Mouse (Mus musculus) forebrain, embryonic 12.5 days (tissue): ENCODE results near the gene Coq2. TPM values are rescaled to one million over a fixed set of nuclear protein-coding genes. Genes with fewer than 3 reads are reported as not detected.

Experiments used
- ATAC-seq: fragments of 200-750 bp; cut with Nextera tagmentation; 2 replicates; pipeline ENCODE4 v1.8.0; 2017; ENCODE audit warnings: moderate TSS enrichment; ENCODE audit not compliant: low FRiP score
- H3K27ac ChIP-seq: fragments of 300-500 bp; sonication (generic); 2 replicates; pipeline ENCODE4 v1.5.1; 2016; ENCODE audit warnings: mild to moderate bottlenecking
- H3K27me3 ChIP-seq: fragments of 300-500 bp; sonication (generic); 2 replicates; pipeline ENCODE4 v1.6.1; 2016; ENCODE audit warnings: mild to moderate bottlenecking
- H3K36me3 ChIP-seq: fragments of 300-500 bp; sonication (generic); replicated peaks from 2 replicates; pipeline ENCODE4 v1.6.1; 2016; ENCODE audit warnings: mild to moderate bottlenecking
- H3K4me1 ChIP-seq: fragments of 300-500 bp; sonication (generic); 2 replicates; pipeline ENCODE4 v1.6.1; 2016
- H3K4me2 ChIP-seq: fragments of 300-500 bp; sonication (generic); 2 replicates; pipeline ENCODE4 v1.6.1; 2016; ENCODE audit warnings: mild to moderate bottlenecking, moderate library complexity
- H3K4me3 ChIP-seq: fragments of 300-500 bp; sonication (generic); replicated peaks from 2 replicates; pipeline ENCODE4 v1.5.1; 2016; ENCODE audit warnings: mild to moderate bottlenecking
- H3K9ac ChIP-seq: fragments of 300-500 bp; sonication (generic); 2 replicates; pipeline ENCODE4 v1.6.1; 2016; ENCODE audit warnings: mild to moderate bottlenecking
- H3K9me3 ChIP-seq: fragments of 300-500 bp; sonication (generic); 2 replicates; pipeline ENCODE4 v1.6.1; 2016
- WGBS: fragments of 180-500 bp; shearing (Covaris S2); methylation state at CpG from one replicate; pipeline ENCODE4 v1.1.7; 2016; 5-methylcytosine and 5-hydroxymethylcytosine counted together
- polyA plus RNA-seq: library from polyadenylated mRNA; unstranded; fragments of >200 nt; fragmentation: Nextera tagmentation; extraction: Ambion mirVana; gene quantifications from 2 replicates; pipeline ENCODE4 v1.2.1, GENCODE M21; 2016

Gene Coq2
- polyA plus RNA-seq, 1 experiment from 2014 or later, result 47.3 TPM

DNA sequence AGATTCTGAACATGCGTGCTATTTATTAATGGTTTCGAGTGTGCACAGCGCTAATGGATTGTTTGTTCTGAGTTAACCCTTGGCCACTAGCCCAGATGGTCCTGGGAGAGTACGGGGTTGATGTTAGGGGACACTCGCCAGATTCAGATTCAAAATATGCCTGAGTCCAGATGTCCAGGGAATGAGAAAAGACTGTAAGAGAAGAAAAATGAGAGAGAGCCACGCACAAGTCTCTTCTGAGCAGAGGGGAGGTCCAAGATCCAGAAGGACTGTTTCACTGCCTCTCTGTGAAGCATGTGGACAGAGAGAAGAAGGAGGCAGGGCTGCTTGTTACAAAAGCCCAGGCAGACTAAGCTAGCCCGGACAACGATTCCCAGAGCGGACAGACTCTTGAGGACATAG lies 69.1 kb downstream of the Coq2 start:
- H3K4me2 ChIP-seq, result no peak overlapping the region
- no peaks in the 10 kb centered on the region for H3K9me3 ChIP-seq
- no peak overlapping the region for H3K9ac ChIP-seq
- no peaks in the 10 kb centered on the region for H3K4me1 ChIP-seq
- H3K27ac ChIP-seq, result no peak overlapping the region
- ATAC-seq, result no peak
- 81% methylated on average over 9 of the region's 9 CpGs for WGBS
- no peaks in the 10 kb centered on the region for H3K36me3 ChIP-seq
- H3K4me3 ChIP-seq, result no peak overlapping the region
- H3K27me3 ChIP-seq, result no peaks in the 10 kb centered on the region

Other genes with a start within 250 kb of the Coq2 start
- gene Lin54, start 174.5 kb downstream of the Coq2 start, polyA plus RNA-seq, result 17.6 and 18.3 TPM in 2 replicates
- 198 and 200 TPM in 2 replicates for gene Cops4, start 156.8 kb downstream of the Coq2 start, polyA plus RNA-seq
- 0.56 and 0.63 TPM in 2 replicates for gene Plac8, start 102.9 kb downstream of the Coq2 start, polyA plus RNA-seq
- 0.54 and 0.82 TPM in 2 replicates for gene Hpse, start 44.6 kb upstream of the Coq2 start, polyA plus RNA-seq
- gene Helq, start 123.5 kb upstream of the Coq2 start, polyA plus RNA-seq, result 29.5 and 31.7 TPM in 2 replicates
- gene Mrps18c, start 123.5 kb upstream of the Coq2 start, polyA plus RNA-seq, result 174 and 181 TPM in 2 replicates
- gene Abraxas1, start 145.8 kb upstream of the Coq2 start, polyA plus RNA-seq, result 24.1 and 28.5 TPM in 2 replicates
- 0.20 and 0.74 TPM in 2 replicates for gene Gpat3, start 170.6 kb upstream of the Coq2 start, polyA plus RNA-seq